Mouse (Mus musculus) forebrain, embryonic 10.5 days (tissue): ENCODE results near the gene Capn2. TPM values are rescaled to one million over a fixed set of nuclear protein-coding genes. Genes with fewer than 3 reads are reported as not detected.

Experiments
- DNase-seq: peaks from one replicate; pipeline ENCODE4 v3.0.0-alpha.2; 2017; ENCODE audit warnings: low spot score; ENCODE audit errors: extremely low spot score
- H3K27ac ChIP-seq: fragments of 300-500 bp; sonication (generic); 2 replicates; pipeline ENCODE4 v1.5.1; 2016; ENCODE audit warnings: mild to moderate bottlenecking
- H3K27me3 ChIP-seq: fragments of 300-500 bp; sonication (generic); 2 replicates; pipeline ENCODE4 v1.6.1; 2016; ENCODE audit warnings: mild to moderate bottlenecking; ENCODE audit not compliant: poor library complexity, severe bottlenecking
- H3K36me3 ChIP-seq: fragments of 300-500 bp; sonication (generic); replicated peaks from 2 replicates; pipeline ENCODE4 v1.6.1; 2016; ENCODE audit warnings: mild to moderate bottlenecking, moderate library complexity
- H3K4me1 ChIP-seq: fragments of 300-500 bp; sonication (generic); 2 replicates; pipeline ENCODE4 v1.6.1; 2016
- H3K4me3 ChIP-seq: fragments of 300-500 bp; sonication (generic); 2 replicates; pipeline ENCODE4 v1.5.1; 2016; ENCODE audit warnings: mild to moderate bottlenecking, moderate library complexity
- H3K9me3 ChIP-seq: fragments of 300-500 bp; sonication (generic); 2 replicates; pipeline ENCODE4 v1.6.1; 2016; ENCODE audit warnings: mild to moderate bottlenecking, moderate library complexity
- WGBS: fragments of 180-500 bp; shearing (Covaris S2); methylation state at CpG from one replicate; pipeline ENCODE4 v1.1.7; 2016; 5-methylcytosine and 5-hydroxymethylcytosine counted together
- polyA plus RNA-seq: library from polyadenylated mRNA; unstranded; fragments of >200 nt; fragmentation: Nextera tagmentation; extraction: Ambion mirVana; gene quantifications from 2 replicates; pipeline ENCODE4 v1.2.1, GENCODE M21; 2016

Capn2 gene
- polyA plus RNA-seq: 71.5 and 71.8 TPM in 2 replicates

DNA sequence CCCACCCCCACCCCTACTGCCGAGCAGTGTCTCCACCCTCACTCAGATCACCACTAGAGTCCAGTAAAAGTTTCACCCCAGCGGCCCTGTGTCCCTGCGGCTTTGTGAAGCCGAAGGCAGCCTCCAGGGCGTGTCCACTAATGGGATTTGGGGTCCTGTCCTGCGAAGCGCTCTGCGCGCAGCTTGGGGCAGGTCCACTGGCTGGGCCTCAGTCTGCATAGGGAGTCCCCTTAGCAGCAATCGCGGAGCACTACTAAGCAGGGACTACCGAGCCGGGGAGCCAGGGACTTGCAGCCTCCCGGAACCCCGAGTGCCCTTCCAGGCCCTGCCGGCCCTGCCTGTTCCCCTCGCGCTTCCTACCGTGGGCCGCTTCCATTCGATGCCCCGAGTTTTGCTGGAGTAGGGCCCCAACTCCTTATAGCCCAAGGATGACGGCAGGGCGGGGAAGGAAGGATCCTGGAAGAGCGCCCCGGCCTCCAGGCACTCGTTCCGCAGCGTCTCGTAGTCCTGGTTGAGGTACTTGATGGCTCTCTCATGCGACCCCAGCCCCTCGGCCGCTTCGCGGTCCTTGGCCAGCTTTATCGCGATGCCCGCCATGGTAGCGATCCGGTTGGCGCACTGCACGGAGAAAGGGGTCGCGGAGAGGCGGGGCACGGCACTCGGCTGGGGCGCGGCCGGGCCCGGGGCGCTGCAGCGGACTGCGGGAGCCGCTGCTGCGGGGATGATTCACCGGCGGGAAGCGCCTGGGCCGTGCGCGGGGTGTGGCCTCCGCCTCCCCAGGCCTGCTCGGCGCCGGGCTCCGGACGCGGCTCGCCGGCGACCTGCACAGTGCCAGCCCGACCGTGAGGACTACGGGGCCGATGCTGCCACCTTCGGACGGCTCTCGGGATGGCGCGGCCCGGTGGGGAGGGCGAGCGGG lies at the start of gene Capn2:
Gene Capn2, minus strand, starts transcription at position 851 of the 919 bp plus-strand sequence.
- Histone ChIP-seq H3K4me1 (peaks cover 52% of the 10 kb centered on the region), H3K27ac (peak within 1 kb of the TSS; percentile 94), H3K4me3 (peak within 1 kb of the TSS; percentile 83), H3K9me3 (no peaks in the 10 kb centered on the region), H3K36me3 (peaks cover 19% of the 10 kb centered on the region), H3K27me3 (peaks cover 56% of the 10 kb centered on the region)
- peak; percentile 76 for DNase-seq
- under 1% methylated on average over 79 of the region's 84 CpGs for WGBS

DNA sequence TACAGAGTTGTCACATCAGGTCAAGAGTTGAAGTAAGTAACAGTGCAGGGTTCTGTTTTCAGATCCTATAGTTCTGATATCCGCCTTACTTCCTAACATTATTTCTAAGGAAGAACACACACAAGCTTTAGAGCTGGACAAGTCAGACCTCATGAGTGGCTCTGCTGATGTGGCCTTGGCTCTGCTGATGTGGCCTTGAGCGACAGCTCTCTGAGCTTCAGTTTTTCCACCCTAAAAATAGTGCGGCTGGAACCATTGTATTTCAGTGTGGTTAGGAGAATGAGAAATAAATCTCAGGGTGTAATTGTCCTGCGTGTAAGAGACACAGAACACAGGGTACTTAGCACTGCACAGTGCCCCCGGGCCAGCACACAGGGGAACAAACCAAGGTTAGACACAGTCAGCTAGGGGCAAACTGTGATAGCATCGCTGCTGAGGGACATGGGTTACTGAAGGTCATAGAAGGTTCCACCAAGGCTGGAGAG lies 48.0 kb upstream of the Capn2 start:
- peaks cover 19% of the 10 kb centered on the region for H3K4me1 ChIP-seq
- no peaks in the 10 kb centered on the region for H3K36me3 ChIP-seq
- no peak overlapping the region for H3K27ac ChIP-seq
- H3K9me3 ChIP-seq: peaks cover 3% of the 10 kb centered on the region; the same call in 1 of the 2 replicates
- H3K27me3 ChIP-seq: peaks cover 89% of the 10 kb centered on the region
- DNase-seq: no peak
- no peak overlapping the region for H3K4me3 ChIP-seq
- WGBS: 89% methylated on average over 6 of the region's 6 CpGs

- H3K4me1 ChIP-seq: peaks cover 20% of the 10 kb centered on the region
- WGBS: 83% methylated on average over 5 of the region's 5 CpGs
- H3K27me3 ChIP-seq: peaks cover 80% of the 10 kb centered on the region
- H3K9me3 ChIP-seq: peaks cover 3% of the 10 kb centered on the region; the same call in 1 of the 2 replicates
- DNase-seq: peak; percentile 23
- no peak within 1 kb of the TSS for H3K27ac ChIP-seq
- H3K4me3 ChIP-seq: no peak within 1 kb of the TSS
- H3K36me3 ChIP-seq: no peaks in the 10 kb centered on the region
Observed at GRCm38 (mm10) chr1:182564408-182565120, 47.2 kb upstream of the Capn2 start, which contains the start of gene Capn8. TSS of gene Capn8 (plus strand) at chr1:182565007.

GRCm38 (mm10) chr1:182562576-182563370 lies 45.4 kb upstream of the Capn2 start:
- Histone ChIP-seq H3K4me3 (no peak overlapping the region), H3K4me1 (peaks cover 23% of the 10 kb centered on the region), H3K27ac (no peak overlapping the region), H3K9me3 (peaks cover 3% of the 10 kb centered on the region; the same call in 1 of the 2 replicates), H3K27me3 (peaks cover 63% of the 10 kb centered on the region), H3K36me3 (no peaks in the 10 kb centered on the region)
- DNase-seq: no peak
- WGBS: 54% methylated on average over 16 of the region's 16 CpGs

GRCm38 (mm10) chr1:182561945-182562514 lies 44.6 kb upstream of the Capn2 start:
- Histone ChIP-seq H3K27me3 (peaks cover 55% of the 10 kb centered on the region), H3K36me3 (no peaks in the 10 kb centered on the region), H3K4me1 (peaks cover 25% of the 10 kb centered on the region), H3K27ac (no peak overlapping the region), H3K9me3 (peaks cover 3% of the 10 kb centered on the region; the same call in 1 of the 2 replicates), H3K4me3 (no peak overlapping the region)
- 76% methylated on average over 11 of the region's 11 CpGs for WGBS
- no peak for DNase-seq

DNA sequence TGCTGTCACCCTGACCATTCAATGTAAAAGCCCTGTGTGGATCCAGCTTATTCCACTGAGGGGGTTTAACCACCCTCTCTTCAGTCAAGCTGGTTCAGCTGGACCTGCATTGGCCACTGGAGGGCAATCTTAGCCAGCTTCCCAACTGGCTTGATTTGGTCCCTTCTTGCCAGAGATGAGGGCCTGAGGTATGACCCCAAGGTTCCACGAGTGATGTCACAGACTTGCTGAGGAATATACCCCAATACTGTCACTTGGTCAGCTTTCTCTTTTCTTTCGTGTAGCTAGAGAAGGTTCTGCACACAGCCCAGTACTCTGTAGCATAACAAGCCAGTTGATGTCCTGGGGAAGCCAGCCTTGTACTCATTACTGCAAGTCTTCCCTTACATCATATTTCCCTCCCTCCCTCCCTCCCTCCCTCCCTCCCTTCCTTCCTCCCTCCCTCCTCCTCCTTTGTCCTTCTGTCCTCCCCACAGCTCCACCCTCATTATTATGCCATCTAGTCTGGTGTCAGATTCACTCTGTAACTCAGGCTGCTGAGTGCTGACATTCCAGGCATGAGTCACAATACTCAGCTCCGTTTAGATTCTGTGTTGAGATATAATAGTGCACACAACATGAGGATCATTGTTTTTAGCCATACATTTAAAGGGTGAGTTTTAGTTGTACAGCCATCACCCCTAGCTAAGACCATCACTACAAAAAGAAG lies 43.1 kb upstream of the Capn2 start:
- Histone ChIP-seq H3K4me3 (no peak overlapping the region), H3K4me1 (peaks cover 25% of the 10 kb centered on the region), H3K27ac (no peak overlapping the region), H3K27me3 (peaks cover 44% of the 10 kb centered on the region), H3K9me3 (peaks cover 3% of the 10 kb centered on the region; the same call in 1 of the 2 replicates), H3K36me3 (no peaks in the 10 kb centered on the region)
- peak; percentile 68 for DNase-seq
- WGBS: 49% methylated on average over 3 of the region's 3 CpGs

GRCm38 (mm10) chr1:182559530-182559929 lies 42.1 kb upstream of the Capn2 start:
- Histone ChIP-seq H3K4me1 (peaks cover 25% of the 10 kb centered on the region), H3K27ac (no peak overlapping the region), H3K27me3 (peaks cover 38% of the 10 kb centered on the region), H3K4me3 (no peak overlapping the region), H3K36me3 (no peaks in the 10 kb centered on the region), H3K9me3 (peaks cover 3% of the 10 kb centered on the region; the same call in 1 of the 2 replicates)
- no peak for DNase-seq
- WGBS: 89% methylated on average over 11 of the region's 11 CpGs

- no peak overlapping the region for H3K4me3 ChIP-seq
- no peaks in the 10 kb centered on the region for H3K36me3 ChIP-seq
- WGBS: 86% methylated on average over 4 of the region's 4 CpGs
- no peak overlapping the region for H3K27ac ChIP-seq
- peaks cover 23% of the 10 kb centered on the region for H3K4me1 ChIP-seq
- no peak for DNase-seq
- no peaks in the 10 kb centered on the region for H3K9me3 ChIP-seq
- H3K27me3 ChIP-seq: peaks cover 26% of the 10 kb centered on the region
Observed at GRCm38 (mm10) chr1:182558271-182558670, 40.9 kb upstream of the Capn2 start.

- peaks cover 4% of the 10 kb centered on the region; the same call in 1 of the 2 replicates for H3K27me3 ChIP-seq
- no peak overlapping the region for H3K4me3 ChIP-seq
- DNase-seq: peak; percentile 26
- H3K27ac ChIP-seq: no peak overlapping the region
- WGBS: 59% methylated on average over 12 of the region's 12 CpGs
- H3K36me3 ChIP-seq: no peaks in the 10 kb centered on the region
- H3K9me3 ChIP-seq: no peaks in the 10 kb centered on the region
- peaks cover 4% of the 10 kb centered on the region; the same call in 1 of the 2 replicates for H3K4me1 ChIP-seq
Observed at GRCm38 (mm10) chr1:182553649-182554375, 36.4 kb upstream of the Capn2 start.

- WGBS: 87% methylated on average over 8 of the region's 8 CpGs
- Histone ChIP-seq H3K27ac (no peak overlapping the region), H3K27me3 (peaks cover 4% of the 10 kb centered on the region; the same call in 1 of the 2 replicates), H3K36me3 (no peaks in the 10 kb centered on the region), H3K9me3 (peaks cover 14% of the 10 kb centered on the region), H3K4me3 (no peak overlapping the region), H3K4me1 (no peaks in the 10 kb centered on the region)
- no peak for DNase-seq
Observed at GRCm38 (mm10) chr1:182550761-182551160, 33.4 kb upstream of the Capn2 start.

GRCm38 (mm10) chr1:182543906-182544305 lies 26.5 kb upstream of the Capn2 start:
- Histone ChIP-seq H3K36me3 (no peaks in the 10 kb centered on the region), H3K4me3 (no peak overlapping the region), H3K4me1 (peaks cover 4% of the 10 kb centered on the region), H3K27ac (no peak overlapping the region), H3K27me3 (no peaks in the 10 kb centered on the region; the same call in 1 of the 2 replicates), H3K9me3 (peaks cover 14% of the 10 kb centered on the region)
- 85% methylated on average over 1 of the region's 1 CpGs for WGBS
- DNase-seq: no peak
